Mouse (Mus musculus) left cerebral cortex, adult 11 months (tissue): ENCODE data around the gene Tpp2.
"Not testable (repeated sequence)": the region's sequence is repeated elsewhere in the genome, so short reads cannot be mapped to it uniquely, and the experiment has no call there.

Experiments used
- DNase-seq: peaks from one replicate; pipeline ENCODE4 v3.0.0; 2022; ENCODE audit warnings: low spot score

The Tpp2 gene

GRCm38 (mm10) chr1:43933488-43934415 is at the start of gene Tpp2:
Gene Tpp2, plus strand, starts transcription at chr1:43933647.
- peak; percentile 97 for DNase-seq

- not testable (repeated sequence) for DNase-seq
Measured at GRCm38 (mm10) chr1:43888358-43888757, 45.1 kb upstream of the Tpp2 start.

- no peak for DNase-seq
Measured at GRCm38 (mm10) chr1:43895742-43896141, 37.7 kb upstream of the Tpp2 start.

GRCm38 (mm10) chr1:43897131-43897530 is 36.3 kb upstream of the Tpp2 start:
- no peak for DNase-seq

- DNase-seq: no peak
Measured at GRCm38 (mm10) chr1:43897987-43898386, 35.5 kb upstream of the Tpp2 start.

- DNase-seq: peak; percentile 39
Measured at GRCm38 (mm10) chr1:43898991-43899714, 34.3 kb upstream of the Tpp2 start.

GRCm38 (mm10) chr1:43902417-43902816 is 31.0 kb upstream of the Tpp2 start:
- no peak for DNase-seq

GRCm38 (mm10) chr1:43902855-43903254 is 30.6 kb upstream of the Tpp2 start:
- DNase-seq: no peak

- DNase-seq: no peak
Measured at GRCm38 (mm10) chr1:43915428-43915827, 18.0 kb upstream of the Tpp2 start.

GRCm38 (mm10) chr1:43916854-43917253 is 16.6 kb upstream of the Tpp2 start:
- DNase-seq: no peak

GRCm38 (mm10) chr1:43934416-43934810 is 966 bp downstream of the Tpp2 start:
- no peak for DNase-seq

GRCm38 (mm10) chr1:43939310-43939709 is 5.9 kb downstream of the Tpp2 start:
- DNase-seq: no peak

GRCm38 (mm10) chr1:43941476-43942217 is 8.2 kb downstream of the Tpp2 start:
- DNase-seq: no peak

GRCm38 (mm10) chr1:43942814-43943213 is 9.4 kb downstream of the Tpp2 start:
- no peak for DNase-seq

GRCm38 (mm10) chr1:43953679-43954078 is 20.2 kb downstream of the Tpp2 start:
- no peak for DNase-seq

GRCm38 (mm10) chr1:43964381-43964780 is 30.9 kb downstream of the Tpp2 start:
- DNase-seq: no peak

GRCm38 (mm10) chr1:43966756-43967155 is 33.3 kb downstream of the Tpp2 start:
- DNase-seq: no peak

- DNase-seq: no peak
Measured at GRCm38 (mm10) chr1:43969361-43969760, 35.9 kb downstream of the Tpp2 start.

GRCm38 (mm10) chr1:43971089-43971488 is 37.6 kb downstream of the Tpp2 start:
- DNase-seq: no peak

GRCm38 (mm10) chr1:43996914-43997589 is 63.6 kb downstream of the Tpp2 start:
- no peak for DNase-seq

- no peak for DNase-seq
Measured at GRCm38 (mm10) chr1:44004513-44004912, 71.1 kb downstream of the Tpp2 start.

GRCm38 (mm10) chr1:44015556-44015955 is 82.1 kb downstream of the Tpp2 start:
- no peak for DNase-seq
